Mouse (Mus musculus) spleen, embryonic (tissue): ENCODE measurements at regions not wholly inside any gene's neighbourhood (a gene's known extent, or its start where the extent isn't known, plus 50 kb on each side); places are given as distances from the start of the nearest gene placed in this dataset.

Experiments used
- CTCF ChIA-PET: fragments of 350-600 bp; sonication (Branson Sonifier 250); formaldehyde crosslinking; loops from one replicate; lab custom pipeline; 2022; lab: Charles Lee

DNA sequence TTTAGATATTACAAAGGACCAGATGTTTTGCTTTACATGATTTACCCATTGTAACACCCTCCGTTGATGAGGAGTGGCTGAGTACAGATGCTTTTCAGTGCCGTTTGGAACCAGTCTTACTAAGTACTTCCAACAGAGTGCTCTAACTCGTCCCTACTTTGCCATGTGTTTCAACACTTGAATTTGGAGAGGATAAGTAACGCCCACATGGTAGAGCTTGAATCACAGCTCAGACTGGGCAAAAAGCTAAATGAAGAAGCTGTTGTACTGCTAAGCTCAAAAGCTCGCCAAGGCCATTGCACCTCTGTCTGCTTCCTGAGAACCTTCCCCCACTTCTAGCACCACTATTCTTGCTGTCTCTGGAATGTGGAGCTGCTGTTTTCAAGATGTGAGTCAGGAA is 471.1 kb downstream of the Nfib start:
- CTCF ChIA-PET, result no interaction called here

DNA sequence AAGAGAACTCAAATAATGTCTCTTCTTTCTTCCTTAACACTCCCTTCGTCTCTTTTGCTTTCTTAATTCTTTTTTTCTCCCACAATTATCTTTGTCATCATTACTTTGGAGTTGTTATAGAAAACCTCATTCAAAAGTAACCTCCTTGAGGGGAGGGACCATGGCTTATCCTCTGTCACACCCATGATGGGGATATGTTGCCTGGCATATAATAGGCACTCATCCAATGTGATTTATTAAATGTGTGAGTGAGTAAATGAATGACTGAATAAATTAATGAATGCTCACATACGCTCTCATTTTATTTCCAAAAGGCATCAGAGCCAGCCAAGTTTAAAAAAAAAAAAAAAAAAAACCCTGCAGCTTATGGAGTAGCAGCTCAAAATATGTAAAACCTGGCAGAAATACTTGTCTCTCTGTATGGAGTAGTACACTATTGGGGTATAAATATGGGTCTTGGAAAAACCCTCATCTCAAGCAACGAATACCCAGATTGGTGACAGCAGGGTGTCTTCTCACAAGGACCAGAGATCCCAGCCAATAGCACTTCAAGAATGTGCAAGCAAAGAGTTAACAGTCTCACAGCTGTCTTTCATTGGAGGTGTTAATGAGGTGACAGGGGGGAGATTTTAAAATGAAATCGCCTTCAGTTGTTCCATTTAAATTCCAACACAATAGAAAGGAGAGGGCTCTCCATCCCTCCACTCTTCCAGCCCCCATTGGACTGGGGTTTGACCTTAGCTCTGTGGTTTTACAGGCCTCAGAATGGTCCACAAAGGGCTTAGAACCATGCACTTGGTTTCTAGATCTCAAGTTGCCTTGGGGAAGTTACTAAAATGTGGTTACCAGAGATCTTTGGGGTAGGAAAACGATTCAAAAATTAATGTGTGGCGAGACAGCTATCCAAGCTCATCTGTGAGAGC is 479.1 kb downstream of the Nfib start:
- CTCF ChIA-PET, result no interaction called here

DNA sequence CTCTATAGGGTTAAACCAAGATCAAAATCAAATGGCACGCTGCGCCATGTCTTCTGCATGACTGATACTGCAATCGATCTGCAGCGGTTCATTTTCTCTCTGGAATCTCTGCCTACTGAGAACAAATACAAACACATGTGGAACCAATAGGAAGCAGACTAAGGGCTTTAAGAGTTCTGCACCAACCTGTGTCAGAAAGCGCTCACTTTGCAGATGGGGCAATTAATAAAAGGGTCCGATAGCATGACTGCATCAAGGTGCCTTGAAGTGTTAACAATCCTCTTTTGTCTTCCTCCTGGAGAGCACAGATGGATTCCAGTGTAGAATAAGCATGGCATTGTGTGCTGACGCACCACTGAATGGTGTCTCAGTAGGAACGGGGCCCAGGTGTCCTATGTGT is 484.8 kb downstream of the Nfib start:
- CTCF ChIA-PET, result no interaction called here

DNA sequence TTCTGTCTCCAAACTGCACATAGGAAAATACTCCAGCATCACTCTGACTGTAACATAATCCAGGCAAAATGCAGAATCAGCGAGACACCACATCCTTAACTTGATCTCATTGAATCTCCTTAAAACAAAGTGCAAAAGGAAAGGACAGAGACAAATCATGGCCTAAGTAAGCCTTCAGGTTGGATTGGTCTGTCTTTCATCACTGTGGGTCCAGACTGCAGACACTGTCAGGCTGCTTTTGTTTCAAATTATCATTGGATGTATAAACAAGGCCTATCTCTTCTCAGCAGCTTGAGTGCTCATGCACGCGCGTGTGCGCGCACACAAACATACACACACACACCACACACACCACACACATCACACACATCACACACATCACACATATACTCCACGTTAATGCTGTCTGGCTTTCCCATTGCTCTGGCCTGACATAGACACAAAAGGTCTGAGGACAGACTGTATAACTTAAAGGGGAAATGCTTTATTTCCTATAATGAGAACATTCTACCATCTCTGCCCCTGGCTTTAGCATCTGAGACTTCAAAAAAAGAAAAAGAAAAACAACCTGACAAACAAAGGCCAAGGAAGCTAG is 485.3 kb downstream of the Nfib start:
- CTCF ChIA-PET, result no interaction called here

DNA sequence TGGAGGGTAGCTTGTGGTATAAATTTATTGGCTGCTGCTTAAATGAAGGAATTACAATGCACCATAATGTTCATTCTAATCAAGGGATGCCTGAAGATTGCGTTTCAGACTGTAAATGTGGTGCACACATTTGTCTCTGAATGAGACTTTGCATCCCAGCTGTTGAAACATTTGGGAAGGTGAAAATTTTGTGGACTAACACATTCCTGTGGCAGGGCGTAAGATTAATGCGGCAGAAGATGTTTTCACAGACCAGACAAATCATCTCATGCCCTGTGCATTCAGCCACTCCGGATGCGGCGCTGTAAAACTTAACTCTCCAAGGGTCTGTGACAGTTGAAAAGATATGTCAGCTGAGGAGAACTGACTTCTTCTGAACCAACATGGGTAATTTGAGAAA is 486.9 kb downstream of the Nfib start:
- CTCF ChIA-PET, result no interaction called here

DNA sequence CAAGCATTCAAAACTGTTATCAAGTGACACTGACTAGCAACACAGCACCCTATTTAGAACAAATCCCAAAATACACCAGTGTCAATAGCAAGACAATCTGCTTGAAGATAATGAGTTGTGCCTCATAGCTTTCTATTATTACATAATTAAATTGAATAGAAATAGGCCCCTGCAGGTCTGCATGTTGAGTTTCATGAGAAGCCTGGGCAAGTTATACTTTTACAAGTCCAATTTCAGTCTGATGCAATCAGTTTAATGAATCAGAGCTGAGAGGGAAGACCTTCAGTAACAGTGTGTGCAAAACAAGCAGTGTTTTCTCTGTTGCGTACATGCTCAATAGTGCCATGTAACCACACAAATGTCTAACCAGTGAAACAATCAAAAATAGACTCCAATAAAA is 498.5 kb downstream of the Nfib start:
- CTCF ChIA-PET, result no interaction called here

DNA sequence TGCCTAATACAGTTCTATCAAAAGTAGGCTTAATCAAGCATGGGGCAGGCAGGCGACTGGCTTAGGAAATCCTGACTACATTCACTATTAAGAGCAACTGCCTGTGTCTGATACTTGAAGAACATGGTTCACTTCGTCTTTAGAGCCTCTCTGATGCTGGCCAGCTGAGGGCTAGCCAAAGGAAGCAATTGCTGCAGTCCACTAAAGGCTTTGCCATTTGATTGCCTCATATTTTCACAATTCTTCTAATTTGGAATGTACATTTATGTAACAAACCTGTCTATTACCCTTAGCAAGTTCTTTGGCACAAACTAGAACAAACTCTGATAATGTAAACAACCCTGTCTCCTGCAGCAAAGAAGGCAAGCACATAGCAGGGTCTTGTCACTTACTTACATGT is 505.2 kb downstream of the Nfib start:
- CTCF ChIA-PET, result no interaction called here

DNA sequence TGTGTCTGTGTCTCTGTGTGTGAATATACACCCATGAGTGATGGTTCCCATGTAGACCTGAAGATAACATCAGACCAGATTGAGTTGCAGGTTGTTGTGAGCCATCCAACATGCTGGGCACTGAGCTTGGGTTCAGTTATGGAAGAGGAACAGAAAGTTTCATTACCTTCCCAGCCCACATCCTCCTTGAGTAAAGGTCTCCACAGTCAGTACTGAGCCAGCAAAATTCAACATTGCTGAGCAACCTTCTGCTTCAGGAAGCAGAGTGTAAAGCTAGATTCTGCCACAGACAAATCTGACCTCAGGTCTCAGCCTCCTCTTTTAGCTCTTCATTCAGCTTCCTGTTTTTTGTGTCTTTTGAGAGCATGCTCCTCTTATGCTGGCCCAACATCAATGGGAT is 506.4 kb downstream of the Nfib start:
- CTCF ChIA-PET, result no interaction called here

DNA sequence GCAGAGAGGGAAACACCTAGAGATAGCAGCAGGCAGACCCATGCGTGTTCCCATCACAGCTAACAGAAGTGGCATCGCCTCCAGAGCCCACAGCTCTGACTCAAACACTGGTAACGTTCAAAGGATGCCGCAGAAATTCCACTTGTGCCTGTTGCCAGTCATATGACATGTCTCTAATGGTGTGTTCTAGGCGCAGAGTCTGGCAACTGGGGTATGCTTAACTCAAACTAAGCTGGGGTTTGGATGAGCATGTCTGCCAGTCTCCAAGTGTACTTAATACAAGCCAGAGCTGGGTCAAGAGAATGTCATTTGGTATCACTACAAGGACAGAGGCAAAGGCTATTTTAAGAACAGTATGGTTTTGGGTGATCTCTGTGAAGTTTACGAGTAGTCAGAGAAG is 507.9 kb downstream of the Nfib start:
- CTCF ChIA-PET, result no interaction called here

DNA sequence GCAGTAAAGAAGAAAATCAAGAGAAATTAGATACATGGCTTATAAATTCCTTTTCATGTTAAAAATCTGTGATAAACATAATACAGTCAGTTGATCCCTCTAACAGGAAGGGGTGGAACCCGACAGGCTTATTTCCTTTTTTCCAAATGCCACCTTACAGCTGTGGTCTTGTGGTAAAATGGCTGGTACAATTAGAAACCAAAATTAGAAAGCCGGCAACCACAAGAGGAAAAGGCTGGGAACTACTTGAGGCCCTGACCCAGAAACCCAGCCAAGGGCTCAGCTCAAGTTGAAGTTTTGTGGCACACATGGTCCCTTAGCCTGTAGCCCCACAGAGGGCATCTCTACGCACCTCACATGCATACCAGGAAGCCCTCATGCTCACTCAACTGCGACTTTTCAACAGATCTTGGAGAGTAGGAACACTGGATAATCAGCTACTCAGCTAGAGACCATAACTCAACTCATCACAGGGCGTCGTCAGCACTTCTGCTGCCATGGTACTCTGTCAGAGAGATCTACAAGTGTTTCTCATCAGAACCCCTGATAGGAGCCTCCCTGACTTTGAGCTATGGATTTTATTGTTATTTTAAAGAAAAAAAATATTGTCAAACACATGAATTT is 509.4 kb downstream of the Nfib start:
- CTCF ChIA-PET, result interaction anchor here (0.6 kb wide), 1 partner anchor 167 kb away, joined by 3 read pairs; no protein-coding TSS in a partner anchor

DNA sequence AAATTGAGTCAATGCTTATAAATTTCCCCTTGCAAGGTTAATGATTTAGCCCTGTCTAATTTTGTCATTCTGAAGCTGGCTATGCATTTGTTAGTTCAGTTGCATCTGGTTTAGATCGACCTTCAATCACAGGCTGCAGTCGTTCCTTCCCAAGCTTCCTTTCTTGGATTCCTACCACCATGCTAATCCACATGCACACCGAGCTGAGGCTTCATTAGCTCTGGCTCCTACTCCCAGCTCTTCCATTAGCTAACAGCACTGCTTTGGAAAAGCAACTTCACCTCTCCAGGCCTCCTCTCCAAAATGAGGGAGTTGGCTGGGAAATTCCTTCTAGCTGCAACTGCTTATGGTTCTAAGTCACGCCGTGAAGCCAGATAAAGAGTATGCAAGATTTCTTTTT is 511.6 kb downstream of the Nfib start:
- CTCF ChIA-PET, result no interaction called here

DNA sequence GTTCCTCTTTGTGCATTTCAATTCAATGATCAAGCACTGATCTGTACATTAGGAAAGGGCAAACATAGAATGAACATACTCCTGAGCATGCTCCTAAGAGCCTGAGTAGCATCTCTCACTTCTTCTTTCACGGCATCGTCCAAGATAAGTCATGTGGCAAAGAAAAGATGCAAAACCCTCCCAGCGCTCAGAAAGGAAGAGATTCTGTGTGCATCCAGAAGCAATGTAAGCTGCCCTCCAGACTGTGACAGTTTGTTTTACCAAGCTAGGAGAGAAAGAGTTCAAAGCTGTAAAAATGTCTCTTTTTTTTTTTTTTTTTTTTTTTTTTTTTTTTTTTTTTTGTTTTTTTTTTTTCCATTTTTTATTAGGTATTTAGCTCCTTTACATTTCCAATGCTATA is 518.7 kb downstream of the Nfib start:
- CTCF ChIA-PET, result no interaction called here

DNA sequence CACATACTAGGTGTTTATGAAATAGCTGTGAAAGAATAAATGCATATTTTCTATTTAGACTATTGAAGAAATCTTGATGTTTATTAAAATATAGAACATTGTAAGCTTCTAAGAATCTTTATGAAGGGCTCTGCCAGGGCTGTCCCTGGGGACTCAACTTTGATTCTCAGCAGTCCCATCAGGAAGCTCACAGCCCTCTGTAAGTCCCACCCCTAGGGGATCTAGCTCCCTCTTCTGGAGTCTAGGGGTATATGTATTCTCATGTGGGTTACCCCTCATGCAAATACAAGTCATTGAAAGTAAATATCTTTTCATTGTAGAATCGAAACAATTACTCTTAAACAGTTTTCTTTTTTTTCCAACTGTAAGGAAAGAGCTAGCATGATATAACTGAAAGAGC is 521.6 kb downstream of the Nfib start:
- CTCF ChIA-PET, result interaction anchor here (0.6 kb wide), 1 partner anchor 185 kb away, joined by 4 read pairs; no protein-coding TSS in a partner anchor

DNA sequence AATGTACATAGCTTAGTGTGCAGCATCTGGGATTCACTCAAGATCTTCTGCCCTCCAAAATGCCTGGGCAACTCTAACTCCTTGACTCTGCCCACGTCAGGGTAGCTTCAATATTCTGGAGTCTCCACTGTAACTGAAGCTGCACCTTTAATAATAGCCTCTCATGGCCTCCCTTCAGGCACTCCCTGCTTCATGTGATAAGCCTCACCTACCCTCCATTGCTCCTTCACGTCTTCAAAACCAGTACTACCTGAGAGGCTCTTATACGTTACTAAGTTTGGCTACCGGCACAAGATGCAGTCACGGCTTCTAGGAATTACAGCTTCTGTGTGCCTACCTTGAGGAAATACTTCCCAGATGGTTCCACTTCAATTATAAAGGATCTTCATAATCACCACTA is 527.4 kb downstream of the Nfib start:
- CTCF ChIA-PET, result no interaction called here

DNA sequence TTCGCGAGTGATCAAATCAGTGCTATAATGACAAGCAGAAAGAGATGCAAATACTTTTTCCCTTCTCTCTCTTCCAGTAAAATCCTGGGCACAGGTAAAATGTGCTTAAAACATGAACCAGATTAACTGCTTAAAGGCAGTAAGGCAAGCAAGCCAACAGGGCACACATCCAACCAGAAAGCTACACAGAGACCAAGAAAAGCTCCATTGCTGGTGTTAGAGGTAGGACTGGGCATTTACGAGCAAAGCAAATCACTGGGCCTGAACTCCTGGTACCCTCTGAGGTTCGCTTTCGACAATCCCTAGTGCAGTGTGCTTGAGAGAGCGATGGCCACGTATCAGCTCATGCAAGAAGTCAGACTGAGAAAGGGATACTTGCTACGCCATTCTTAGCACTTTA is 528.8 kb downstream of the Nfib start:
- CTCF ChIA-PET, result no interaction called here

DNA sequence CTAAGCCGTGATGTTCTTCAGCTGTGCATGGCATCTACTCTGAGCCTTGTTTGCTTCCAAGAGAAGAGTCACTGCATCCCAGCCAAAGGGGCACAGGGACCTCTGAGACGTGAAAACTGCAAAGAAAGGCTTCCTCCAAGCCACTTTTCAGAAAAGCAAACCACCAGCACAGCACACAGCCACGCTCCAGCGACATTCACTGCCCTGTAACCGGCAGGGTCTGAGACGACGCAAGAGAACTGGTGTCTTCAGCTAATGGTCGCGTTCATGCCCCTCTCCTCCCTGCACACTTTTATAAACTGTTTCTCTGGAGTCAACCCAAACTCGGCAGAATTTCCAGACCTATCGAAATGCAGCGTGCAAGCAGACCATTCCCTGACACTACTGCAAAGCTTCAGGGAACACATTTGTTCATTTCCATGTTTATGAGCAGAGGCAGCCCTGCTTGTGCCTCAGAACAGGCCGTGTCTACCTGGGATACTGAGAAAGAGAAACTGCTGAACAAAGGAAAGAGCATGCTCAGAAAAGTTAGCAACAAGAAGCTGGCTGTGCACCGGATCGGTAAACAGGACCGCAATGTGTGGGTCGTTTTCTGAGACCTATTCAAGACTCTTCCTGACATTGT is 532.0 kb downstream of the Nfib start:
- CTCF ChIA-PET, result no interaction called here

DNA sequence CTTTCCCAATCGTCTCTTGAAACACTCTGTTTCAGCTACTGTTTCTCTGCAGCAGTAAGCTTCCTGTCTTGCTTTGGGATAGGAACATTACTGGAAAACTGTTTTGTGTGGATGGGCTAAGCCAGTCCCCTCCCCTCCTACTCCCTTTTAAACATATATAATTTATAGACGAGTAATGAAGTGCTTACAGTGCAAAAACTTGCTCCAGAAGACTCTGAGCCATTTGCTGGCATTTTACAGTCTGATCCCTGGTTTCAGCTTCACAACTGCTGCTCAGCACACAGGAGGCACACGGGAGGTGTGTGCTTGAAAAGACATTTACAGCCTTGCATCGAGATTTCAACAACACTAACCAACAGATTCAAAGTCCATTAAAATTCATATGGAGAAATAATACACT is 534.6 kb downstream of the Nfib start:
- CTCF ChIA-PET, result no interaction called here

DNA sequence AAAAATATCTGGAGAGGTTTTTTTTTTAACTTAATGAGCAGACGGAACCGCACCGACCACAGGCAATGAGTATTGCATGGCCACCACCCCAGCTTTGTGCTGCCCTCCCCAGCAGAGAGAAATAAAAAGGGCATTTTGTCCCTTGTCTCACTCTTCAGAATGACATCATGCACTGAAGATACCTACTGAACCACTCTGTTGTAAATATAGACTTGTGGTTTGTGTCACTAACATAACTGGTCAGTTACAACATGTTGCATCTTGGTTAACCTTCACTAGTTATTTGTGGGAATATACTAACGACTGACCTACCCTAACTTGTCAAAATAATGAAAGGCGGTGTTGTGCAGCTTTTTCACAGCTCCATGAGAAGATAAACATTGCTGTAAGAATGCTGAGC is 537.5 kb downstream of the Nfib start:
- CTCF ChIA-PET, result no interaction called here

DNA sequence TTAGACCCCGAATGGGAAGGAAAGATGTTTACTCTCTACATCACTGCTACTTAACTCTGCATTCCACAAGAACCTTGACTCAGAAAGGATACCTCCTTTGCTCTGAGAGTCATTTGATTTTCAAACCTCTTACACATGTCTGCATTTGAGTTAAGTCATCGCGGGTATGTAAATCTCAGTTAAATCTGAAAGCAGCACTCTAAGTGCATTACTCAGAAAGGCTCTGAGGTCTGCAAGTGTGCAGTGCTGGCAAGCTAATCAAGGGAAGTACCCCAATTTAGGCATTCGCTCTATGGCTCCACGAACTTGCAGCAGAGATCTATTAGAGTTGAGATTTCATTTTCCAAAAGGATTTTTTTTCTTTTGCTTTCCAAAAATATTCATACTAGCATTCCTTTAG is 538.2 kb downstream of the Nfib start:
- CTCF ChIA-PET, result no interaction called here

DNA sequence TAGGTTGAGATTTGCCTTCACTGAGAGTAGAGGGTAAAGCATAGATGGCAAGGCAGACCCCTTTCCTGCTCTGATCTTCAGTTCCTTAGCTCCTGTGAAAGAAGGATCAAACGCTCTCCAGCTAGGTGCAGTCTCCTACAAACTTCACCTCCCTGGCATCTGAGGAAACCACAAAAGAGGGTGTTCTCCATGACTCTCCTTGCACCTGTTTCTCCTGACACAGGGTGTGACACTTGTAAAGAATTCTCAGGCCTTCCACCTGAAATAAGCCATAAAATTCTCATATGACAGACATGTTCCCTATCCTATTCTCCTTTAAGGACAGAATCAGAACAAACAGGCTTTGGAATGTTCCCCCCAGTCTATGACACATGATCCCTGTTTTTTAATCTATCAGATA is 538.7 kb downstream of the Nfib start:
- CTCF ChIA-PET, result no interaction called here

DNA sequence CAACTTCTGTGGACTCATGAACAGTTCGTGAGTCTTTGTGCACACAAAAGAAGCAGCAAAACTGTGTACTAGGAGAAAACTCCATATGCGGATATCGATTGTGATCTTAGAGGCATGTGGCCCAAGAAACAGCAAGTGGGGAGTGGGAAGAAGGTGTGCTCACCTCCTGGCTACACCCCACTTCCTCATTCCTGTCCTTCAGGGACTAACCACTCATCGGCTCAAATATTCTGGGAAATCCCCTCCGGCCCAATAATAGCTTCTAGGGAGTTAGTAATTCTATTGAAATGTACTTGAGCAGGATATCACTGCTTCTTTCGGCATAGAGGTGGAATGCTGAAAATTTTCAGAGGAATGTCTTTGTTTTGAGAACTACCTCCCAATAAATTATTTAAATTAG is 539.5 kb downstream of the Nfib start:
- CTCF ChIA-PET, result no interaction called here

DNA sequence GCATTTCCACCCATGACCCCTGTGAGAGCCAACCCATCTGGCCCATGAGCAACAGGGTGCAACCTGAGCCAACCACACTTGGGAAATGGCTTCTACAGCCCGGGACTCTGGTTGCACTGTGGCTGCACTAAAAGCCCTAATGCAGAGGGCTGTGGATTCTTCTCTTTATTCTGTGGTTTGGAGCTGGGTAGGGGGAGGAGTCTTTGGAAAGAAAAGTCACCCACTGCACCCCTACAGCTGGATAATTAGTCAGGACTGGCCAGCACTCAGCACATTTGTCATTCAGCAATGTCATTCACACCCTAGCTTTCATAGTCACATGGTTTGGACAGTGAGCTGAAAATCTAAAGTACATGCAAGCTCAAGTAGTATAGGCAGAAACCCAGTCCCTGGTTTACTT is 541.5 kb downstream of the Nfib start:
- CTCF ChIA-PET, result no interaction called here
